Mouse (Mus musculus) megakaryocyte, embryonic 14.5 days (primary cell): ENCODE measurements around the gene C8g.

Source experiments
- FLI1 ChIP-seq: IDR thresholded peaks from 2 replicates; pipeline ENCODE4 v1.6.1; 2012; ENCODE audit warnings: low read length, inconsistent platforms, mixed read lengths
- GATA1 ChIP-seq: IDR thresholded peaks from 3 replicates; pipeline ENCODE4 v1.6.1; 2012; ENCODE audit warnings: mixed read lengths, low read length, inconsistent platforms, borderline replicate concordance

- TF ChIP-seq GATA1 (no peak), FLI1 (no peak)
Measured at GRCm38 (mm10) chr2:25502726-25503125, 1.2 kb upstream of the C8g start.
